Mouse (Mus musculus) midbrain, embryonic 13.5 days (tissue): ENCODE data around the gene 2310030G06Rik. TPM values are rescaled to one million over a fixed set of nuclear protein-coding genes. Genes with fewer than 3 reads are reported as not detected.

Experiments
- ATAC-seq: fragments of 200-750 bp; cut with Nextera tagmentation; 2 replicates; pipeline ENCODE4 v1.8.0; 2017; ENCODE audit warnings: mild to moderate bottlenecking, moderate TSS enrichment, moderate library complexity
- H3K27ac ChIP-seq: fragments of 300-500 bp; sonication (generic); 2 replicates; pipeline ENCODE4 v1.5.1; 2015; ENCODE audit warnings: inconsistent platforms, mild to moderate bottlenecking, moderate library complexity
- H3K27me3 ChIP-seq: fragments of 300-500 bp; sonication (generic); 2 replicates; pipeline ENCODE4 v1.6.1; 2015; ENCODE audit warnings: mild to moderate bottlenecking, inconsistent platforms
- H3K36me3 ChIP-seq: fragments of 300-500 bp; sonication (generic); 2 replicates; pipeline ENCODE4 v1.6.1; 2015; ENCODE audit warnings: mild to moderate bottlenecking, inconsistent platforms
- H3K4me1 ChIP-seq: fragments of 300-500 bp; sonication (generic); replicated peaks from 2 replicates; pipeline ENCODE4 v1.6.1; 2015; ENCODE audit warnings: inconsistent platforms
- H3K4me2 ChIP-seq: fragments of 300-500 bp; sonication (generic); replicated peaks from 2 replicates; pipeline ENCODE4 v1.6.1; 2015; ENCODE audit warnings: moderate library complexity, mild to moderate bottlenecking, inconsistent platforms
- H3K4me3 ChIP-seq: fragments of 300-500 bp; sonication (generic); replicated peaks from 2 replicates; pipeline ENCODE4 v1.5.1; 2015; ENCODE audit warnings: mild to moderate bottlenecking, inconsistent platforms
- H3K9ac ChIP-seq: fragments of 300-500 bp; sonication (generic); replicated peaks from 2 replicates; pipeline ENCODE4 v1.6.1; 2015; ENCODE audit warnings: mild to moderate bottlenecking, inconsistent platforms
- H3K9me3 ChIP-seq: fragments of 300-500 bp; sonication (generic); 2 replicates; pipeline ENCODE4 v1.6.1; 2016; ENCODE audit warnings: mild to moderate bottlenecking, inconsistent platforms
- WGBS: fragments of 180-500 bp; shearing (Covaris S2); methylation state at CpG from one replicate; pipeline ENCODE4 v1.1.7; 2015; 5-methylcytosine and 5-hydroxymethylcytosine counted together
- polyA plus RNA-seq: library from polyadenylated mRNA; unstranded; fragments of >200 nt; fragmentation: Nextera tagmentation; extraction: Ambion mirVana; gene quantifications from 2 replicates; pipeline ENCODE4 v1.2.1, GENCODE M21; 2015

Gene 2310030G06Rik
- 0.50 and 1.1 TPM in 2 replicates for polyA plus RNA-seq

DNA sequence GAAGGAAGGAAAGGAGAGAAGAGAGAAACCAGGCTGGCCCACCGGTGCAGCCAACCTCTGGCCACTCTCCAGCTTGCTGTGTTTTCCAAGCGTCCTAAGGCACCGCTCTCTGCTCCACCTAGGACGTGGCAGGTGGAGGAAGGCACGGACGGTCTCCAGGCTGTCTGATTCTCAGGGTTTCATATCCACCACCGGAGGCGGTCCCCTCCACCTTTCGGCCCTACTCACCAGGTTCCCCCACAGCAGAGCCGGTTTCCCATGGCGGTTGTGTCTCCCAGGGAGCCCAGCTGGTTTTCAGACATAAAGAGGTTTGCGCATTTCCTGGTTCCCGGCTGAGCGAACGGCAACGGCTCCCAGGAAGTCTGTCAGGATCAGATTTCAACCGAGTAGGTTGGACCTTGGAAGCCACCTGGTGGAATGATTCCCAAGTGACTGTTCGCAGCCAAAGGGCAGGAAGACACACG is at the start of gene 2310030G06Rik:
Gene 2310030G06Rik, minus strand, starts transcription at position 323 of the 464 bp plus-strand sequence.
- no peak for ATAC-seq

DNA sequence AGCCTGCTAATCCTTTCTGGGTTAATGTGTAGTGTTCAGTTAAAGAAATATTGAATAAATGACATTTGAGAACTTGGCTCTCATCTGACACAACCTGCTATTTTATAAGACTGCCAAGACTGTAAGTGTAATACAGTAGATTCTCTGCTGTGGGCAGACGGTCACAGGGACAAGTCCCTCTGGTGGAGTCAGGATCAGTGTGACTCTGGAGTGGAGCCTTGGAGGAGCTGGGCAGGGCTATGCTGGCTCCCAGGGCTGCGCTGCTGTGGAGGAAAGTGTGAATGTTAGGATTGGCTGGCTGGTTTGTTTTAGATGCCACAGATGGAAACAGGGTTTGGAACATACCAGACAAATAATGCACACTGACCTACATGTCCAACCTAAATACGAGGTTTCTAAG is 48.9 kb upstream of the 2310030G06Rik start:
- 92% methylated on average over 3 of the region's 3 CpGs for WGBS
- Histone ChIP-seq H3K4me3 (no peak overlapping the region), H3K9ac (no peak overlapping the region), H3K27ac (no peak overlapping the region), H3K4me2 (no peak overlapping the region), H3K4me1 (no peaks in the 10 kb centered on the region), H3K9me3 (no peaks in the 10 kb centered on the region), H3K27me3 (no peaks in the 10 kb centered on the region), H3K36me3 (peaks cover 63% of the 10 kb centered on the region)
- no peak for ATAC-seq

More for the DNA sequence above, at the start of gene 2310030G06Rik:
- H3K4me1 ChIP-seq = peaks cover 9% of the 10 kb centered on the region; the same call in 1 of the 2 replicates
- H3K4me3 ChIP-seq = peak within 1 kb of the TSS; percentile 37
- peak within 1 kb of the TSS; percentile 30; the same call in 1 of the 2 replicates for H3K9ac ChIP-seq
- WGBS = 2% methylated on average over 19 of the region's 19 CpGs
- no peak within 1 kb of the TSS for H3K27ac ChIP-seq
- peaks cover 13% of the 10 kb centered on the region; the same call in 1 of the 2 replicates for H3K27me3 ChIP-seq
- H3K4me2 ChIP-seq = peak within 1 kb of the TSS; percentile 57
- H3K9me3 ChIP-seq = no peaks in the 10 kb centered on the region
- H3K36me3 ChIP-seq = no peaks in the 10 kb centered on the region

DNA sequence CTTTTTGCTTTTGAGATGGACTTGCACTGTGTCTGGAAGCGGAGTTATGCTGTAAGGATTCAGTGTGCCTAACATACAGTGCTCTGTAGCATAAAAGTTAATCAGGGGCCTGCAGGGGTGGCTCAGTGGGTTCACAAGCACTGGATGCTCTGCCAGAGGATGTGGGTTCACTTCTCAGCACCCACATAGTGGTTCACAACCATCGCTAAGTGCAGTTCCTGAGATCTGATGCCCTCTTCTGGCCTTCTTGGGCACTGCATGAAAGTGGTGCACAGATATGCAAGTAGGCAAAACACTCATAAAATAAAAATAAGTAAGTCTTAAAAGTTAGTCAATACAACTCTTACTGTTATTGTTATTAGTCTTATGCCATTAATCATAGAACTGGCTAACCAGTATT is 35.8 kb upstream of the 2310030G06Rik start:
- Histone ChIP-seq H3K27me3 (no peaks in the 10 kb centered on the region), H3K4me3 (no peak overlapping the region), H3K9ac (no peak overlapping the region), H3K9me3 (no peaks in the 10 kb centered on the region), H3K4me2 (no peak overlapping the region), H3K36me3 (peaks cover 80% of the 10 kb centered on the region), H3K27ac (no peak overlapping the region), H3K4me1 (no peaks in the 10 kb centered on the region)
- WGBS = 64% methylated on average over 2 of the region's 2 CpGs
- no peak for ATAC-seq

- Histone ChIP-seq H3K4me2 (peak overlapping the region; percentile 89), H3K9ac (peak overlapping the region; percentile 86), H3K4me3 (peak overlapping the region; percentile 90), H3K9me3 (no peaks in the 10 kb centered on the region), H3K36me3 (peaks cover 34% of the 10 kb centered on the region), H3K27ac (no peak overlapping the region), H3K27me3 (no peaks in the 10 kb centered on the region), H3K4me1 (peaks cover 20% of the 10 kb centered on the region)
- 69% methylated on average over 11 of the region's 11 CpGs for WGBS
- ATAC-seq = no peak
Observed at GRCm38 (mm10) chr9:50776162-50776760, 29.9 kb upstream of the 2310030G06Rik start.

DNA sequence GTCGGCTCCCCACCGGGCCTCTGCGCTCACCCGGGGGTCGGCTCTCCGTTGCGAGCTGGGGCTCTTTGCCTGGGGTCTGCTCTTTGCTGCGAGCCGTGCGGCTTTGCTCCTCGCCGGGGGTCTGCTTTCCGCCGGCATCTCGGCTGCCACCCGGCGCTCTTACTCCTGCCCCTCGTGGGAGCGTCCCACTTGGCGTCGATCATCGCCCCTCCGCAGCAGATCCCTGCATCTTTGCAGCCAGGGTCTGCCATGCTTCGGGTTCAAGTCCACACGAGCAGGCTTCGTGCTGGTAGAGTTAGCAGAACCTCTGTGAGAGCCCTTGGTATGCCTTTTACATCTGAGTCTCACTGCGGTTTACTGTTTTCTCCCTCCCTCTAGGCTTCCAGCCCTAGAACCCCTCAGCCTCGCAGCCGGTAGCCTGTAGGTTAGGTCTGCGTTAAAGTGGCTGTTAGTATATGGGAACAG is 29.4 kb upstream of the 2310030G06Rik start:
- no peaks in the 10 kb centered on the region for H3K9me3 ChIP-seq
- H3K9ac ChIP-seq = peak overlapping the region; percentile 86
- H3K27me3 ChIP-seq = no peaks in the 10 kb centered on the region
- peaks cover 29% of the 10 kb centered on the region for H3K36me3 ChIP-seq
- peaks cover 20% of the 10 kb centered on the region for H3K4me1 ChIP-seq
- H3K4me2 ChIP-seq = peak overlapping the region; percentile 89
- peak overlapping the region; percentile 91 for H3K27ac ChIP-seq
- whole genome bisulfite sequencing = under 1% methylated on average over 29 of the region's 30 CpGs
- no peak; the same call in none of the 2 replicates for ATAC-seq
- H3K4me3 ChIP-seq = peak overlapping the region; percentile 90

DNA sequence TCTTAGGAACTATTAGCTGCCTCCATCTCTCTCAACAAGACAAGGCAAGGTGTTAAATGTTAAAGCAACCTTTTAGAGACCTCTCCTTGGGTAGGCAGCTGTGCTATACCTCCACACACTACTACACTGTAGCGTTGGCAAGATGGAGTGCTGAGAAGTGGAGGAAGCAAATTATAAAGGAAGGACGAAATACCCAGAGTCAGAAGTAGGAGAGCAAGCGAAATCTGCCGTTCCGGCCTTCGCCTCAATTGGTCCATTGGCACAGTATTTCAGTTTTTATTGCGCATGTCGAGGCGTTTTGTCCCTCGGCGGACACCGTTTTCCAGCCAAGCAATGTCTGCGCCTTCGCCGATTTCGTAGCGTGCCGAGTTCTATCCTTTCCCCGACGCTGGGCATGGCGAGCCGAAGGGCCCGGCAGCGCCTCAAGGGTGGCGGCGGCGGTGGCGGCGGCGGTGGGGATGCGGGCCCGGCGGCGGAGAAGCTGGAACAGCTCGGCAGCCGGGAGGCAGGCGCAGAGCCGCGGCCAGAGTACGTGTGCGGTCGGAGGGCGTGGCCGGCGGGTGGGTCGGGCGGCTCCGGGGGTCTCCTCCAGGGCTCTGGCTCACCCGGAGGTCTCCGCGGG is 28.8 kb upstream of the 2310030G06Rik start, which contains the start of the genes Alg9 and 1110032A03Rik:
Gene Alg9, plus strand, starts transcription at position 29 of the 622 bp plus-strand sequence.
Gene 1110032A03Rik, minus strand, starts transcription at position 530 of the 622 bp plus-strand sequence.
- H3K27ac ChIP-seq = peak within 1 kb of the TSS; percentile 91
- H3K4me3 ChIP-seq = peak within 1 kb of the TSS; percentile 90
- peaks cover 20% of the 10 kb centered on the region for H3K4me1 ChIP-seq
- H3K36me3 ChIP-seq = peaks cover 23% of the 10 kb centered on the region
- no peaks in the 10 kb centered on the region for H3K9me3 ChIP-seq
- H3K4me2 ChIP-seq = peak within 1 kb of the TSS; percentile 89
- no peaks in the 10 kb centered on the region for H3K27me3 ChIP-seq
- H3K9ac ChIP-seq = peak within 1 kb of the TSS; percentile 86
- under 1% methylated on average over 50 of the region's 51 CpGs for WGBS
- ATAC-seq = peak; percentile 88

DNA sequence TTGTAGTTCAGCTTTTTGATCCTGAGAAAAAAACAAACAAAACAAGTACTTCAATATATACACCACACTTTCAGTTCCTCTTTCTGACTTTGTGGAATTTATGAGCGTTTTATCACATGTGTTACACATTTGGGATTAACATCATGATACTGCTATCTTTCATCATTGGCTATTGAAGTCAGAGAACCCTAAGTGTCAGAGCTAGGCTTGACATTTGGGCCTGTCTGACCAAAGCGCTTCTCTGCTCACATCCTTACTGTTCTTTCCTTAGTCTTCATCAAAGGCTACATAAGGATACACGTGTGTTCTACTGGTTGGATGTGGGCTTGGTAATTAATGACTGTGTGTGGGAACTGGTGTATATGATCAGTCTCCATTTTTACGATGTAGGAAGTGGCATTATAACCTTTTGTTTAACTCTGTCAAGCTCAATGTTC is 27.7 kb upstream of the 2310030G06Rik start:
- WGBS = 77% methylated on average over 4 of the region's 4 CpGs
- no peak for ATAC-seq
- H3K9ac ChIP-seq = peak overlapping the region; percentile 86

DNA sequence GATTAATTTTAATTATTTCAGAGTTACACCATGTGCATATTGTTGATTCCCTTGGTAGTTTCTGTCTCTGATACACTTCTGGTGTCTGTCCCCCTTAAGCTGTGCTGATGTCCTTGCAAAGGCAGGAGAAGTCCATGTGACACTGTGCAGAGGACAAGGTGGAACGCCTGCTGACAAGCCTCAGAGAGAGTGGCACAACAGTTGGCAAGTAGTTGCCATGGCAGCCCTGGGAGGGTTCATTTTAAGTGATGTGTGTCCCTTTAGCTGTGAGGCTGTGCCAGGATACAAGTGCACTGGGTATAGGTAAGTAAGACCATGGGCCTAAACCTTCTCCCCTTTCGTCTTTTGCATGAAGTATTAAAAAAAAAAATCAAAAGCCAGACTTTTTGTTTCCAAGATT is 23.7 kb upstream of the 2310030G06Rik start:
- 80% methylated on average over 2 of the region's 2 CpGs for WGBS
- Histone ChIP-seq H3K27me3 (no peaks in the 10 kb centered on the region), H3K4me3 (no peak overlapping the region), H3K36me3 (peaks cover 10% of the 10 kb centered on the region), H3K27ac (no peak overlapping the region), H3K4me2 (no peak overlapping the region), H3K4me1 (peaks cover 33% of the 10 kb centered on the region), H3K9me3 (no peaks in the 10 kb centered on the region), H3K9ac (no peak overlapping the region)
- ATAC-seq = no peak

More for the DNA sequence above, 27.7 kb upstream of the 2310030G06Rik start:
- peak overlapping the region; percentile 89 for H3K4me2 ChIP-seq
- peaks cover 13% of the 10 kb centered on the region for H3K36me3 ChIP-seq
- H3K27ac ChIP-seq = peak overlapping the region; percentile 91
- no peaks in the 10 kb centered on the region for H3K27me3 ChIP-seq
- peaks cover 29% of the 10 kb centered on the region for H3K4me1 ChIP-seq
- H3K4me3 ChIP-seq = peak overlapping the region; percentile 90
- H3K9me3 ChIP-seq = no peaks in the 10 kb centered on the region

DNA sequence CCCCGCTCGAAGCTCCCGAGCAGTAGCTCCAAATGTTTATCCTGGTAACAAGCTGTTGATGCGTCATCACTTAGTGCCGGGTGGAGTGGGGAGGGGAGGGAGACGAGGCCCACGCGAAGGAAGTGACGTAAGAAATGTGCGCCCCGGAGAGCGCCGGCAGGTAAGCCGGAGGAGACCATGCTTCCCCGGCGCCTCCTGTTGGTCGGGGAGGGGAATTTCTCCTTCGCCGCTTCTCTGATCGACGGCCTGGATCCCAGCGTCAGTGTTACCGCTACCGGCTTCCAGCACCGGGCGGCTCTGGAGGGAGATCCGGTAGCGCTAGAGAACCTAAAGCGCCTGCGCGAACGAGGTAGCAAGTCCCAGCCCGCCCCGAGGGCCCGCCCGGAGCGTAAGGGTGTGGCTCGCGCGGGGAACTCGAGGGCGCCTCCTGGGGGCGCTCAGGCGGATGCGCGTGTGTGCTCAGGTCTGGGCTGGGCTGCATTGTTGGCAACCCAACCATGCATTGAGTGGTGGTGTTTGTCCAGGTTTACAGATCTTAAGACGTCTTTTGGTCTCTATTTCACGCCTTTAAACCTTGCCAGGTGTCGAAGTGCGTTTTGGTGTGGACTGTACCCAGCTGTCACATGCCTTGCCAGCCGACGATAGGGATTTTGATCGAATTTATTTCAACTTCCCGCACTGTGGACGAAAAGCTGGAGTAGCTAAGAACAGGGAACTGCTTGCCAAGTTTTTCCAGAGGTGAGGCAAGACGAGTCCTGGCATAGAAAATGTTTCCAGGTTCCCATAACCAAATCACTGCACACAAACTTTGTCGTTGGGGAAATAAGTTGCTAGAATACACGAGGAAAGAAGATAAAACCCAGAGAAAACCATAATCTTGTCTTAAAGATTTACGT is 22.0 kb upstream of the 2310030G06Rik start, which contains the start of gene Fdxacb1:
Gene Fdxacb1, plus strand, starts transcription at position 130 of the 896 bp plus-strand sequence.
- peak; percentile 96 for ATAC-seq

GRCm38 (mm10) chr9:50767531-50768106 is 21.3 kb upstream of the 2310030G06Rik start:
- Histone ChIP-seq H3K4me1 (peaks cover 23% of the 10 kb centered on the region), H3K36me3 (peaks cover 11% of the 10 kb centered on the region), H3K27ac (peak overlapping the region; percentile 84), H3K9ac (peak overlapping the region; percentile 76), H3K4me2 (peak overlapping the region; percentile 85), H3K27me3 (no peaks in the 10 kb centered on the region), H3K9me3 (no peaks in the 10 kb centered on the region), H3K4me3 (peak overlapping the region; percentile 72)
- 6% methylated on average over 17 of the region's 17 CpGs for WGBS
- no peak; the same call in none of the 2 replicates for ATAC-seq

More for the DNA sequence above, 22.0 kb upstream of the 2310030G06Rik start, which contains the start of gene Fdxacb1:
- H3K4me1 ChIP-seq = peaks cover 23% of the 10 kb centered on the region
- no peaks in the 10 kb centered on the region for H3K9me3 ChIP-seq
- WGBS = 5% methylated on average over 59 of the region's 59 CpGs
- H3K4me2 ChIP-seq = peak within 1 kb of the TSS; percentile 85
- peaks cover 11% of the 10 kb centered on the region for H3K36me3 ChIP-seq
- H3K27me3 ChIP-seq = no peaks in the 10 kb centered on the region
- H3K4me3 ChIP-seq = peak within 1 kb of the TSS; percentile 72
- peak within 1 kb of the TSS; percentile 76 for H3K9ac ChIP-seq
- H3K27ac ChIP-seq = peak within 1 kb of the TSS; percentile 84

GRCm38 (mm10) chr9:50763331-50763730 is 17.0 kb upstream of the 2310030G06Rik start:
- Histone ChIP-seq H3K9ac (no peak overlapping the region), H3K36me3 (0 out of 2 replicates have a peak, but pooled peaks cover 2% of the 10 kb centered on the region), H3K4me3 (no peak overlapping the region), H3K4me1 (peaks cover 8% of the 10 kb centered on the region), H3K27me3 (no peaks in the 10 kb centered on the region), H3K27ac (no peak overlapping the region), H3K4me2 (no peak overlapping the region), H3K9me3 (no peaks in the 10 kb centered on the region)
- WGBS = 74% methylated on average over 1 of the region's 1 CpGs
- no peak for ATAC-seq
